Mouse (Mus musculus) heart, adult 2 months (tissue): Measurements from ENCODE around the gene Trpm8. TPM values are rescaled to one million over a fixed set of nuclear protein-coding genes. Genes with fewer than 3 reads are reported as not detected.

Experiments
- DNase-seq, 2 experiments: peaks; one replicate each; pipeline ENCODE4 v3.0.0; 2021
- H3K27ac ChIP-seq: fragments of 200-600 bp; 2 replicates; pipeline ENCODE4 v1.8.1; 2022
- H3K27me3 ChIP-seq: fragments of 200-500 bp; 2 replicates; pipeline ENCODE4 v1.6.1; 2012; ENCODE audit warnings: mild to moderate bottlenecking, low read length, inconsistent platforms, mixed read lengths; ENCODE audit not compliant: control insufficient read depth, insufficient read depth
- H3K36me3 ChIP-seq: fragments of 200-500 bp; 2 replicates; pipeline ENCODE4 v1.6.1; 2012; ENCODE audit warnings: low read length, inconsistent platforms; ENCODE audit not compliant: control insufficient read depth, insufficient read depth
- H3K4me1 ChIP-seq: fragments of 200-500 bp; 2 replicates; pipeline ENCODE4 v1.6.1; 2011; ENCODE audit warnings: low read length; ENCODE audit not compliant: control insufficient read depth, insufficient read depth
- H3K4me3 ChIP-seq: fragments of 200-600 bp; 2 replicates; pipeline ENCODE4 v1.8.1; 2022
- H3K79me2 ChIP-seq: fragments of 200-500 bp; replicated peaks from 2 replicates; pipeline ENCODE4 v1.6.1; 2012; ENCODE audit warnings: mild to moderate bottlenecking, inconsistent platforms, low read length, moderate library complexity, mixed read lengths; ENCODE audit not compliant: control insufficient read depth, insufficient read depth
- H3K9ac ChIP-seq: fragments of 200-500 bp; 2 replicates; pipeline ENCODE4 v1.6.1; 2012; ENCODE audit warnings: low read depth, mild to moderate bottlenecking, control low read depth, inconsistent platforms, low read length, mixed read lengths
- CTCF ChIP-seq: fragments of 200-600 bp; IDR thresholded peaks from 2 replicates; pipeline ENCODE4 v1.8.1; 2022; ENCODE audit warnings: antibody characterized with exemption, mild to moderate bottlenecking, moderate library complexity
- EP300 ChIP-seq: fragments of 200-500 bp; IDR thresholded peaks from 2 replicates; pipeline ENCODE4 v1.6.1; 2011; ENCODE audit warnings: low read depth, low read length, control low read depth; ENCODE audit not compliant: insufficient read depth
- POLR2A ChIP-seq: fragments of 200-500 bp; IDR thresholded peaks from 2 replicates; pipeline ENCODE4 v1.6.1; 2011; ENCODE audit warnings: mild to moderate bottlenecking, low read depth, low read length, control low read depth; ENCODE audit not compliant: insufficient read depth
- WGBS: fragments of 180-500 bp; shearing (Covaris S2); methylation state at CpG from one replicate; pipeline ENCODE4 v1.1.7; 2018; 5-methylcytosine and 5-hydroxymethylcytosine counted together
- intact Hi-C: fragments of 180-260 bp; cut with DNase I; formaldehyde crosslinking; loops from one replicate; pipeline ENCODE4 v1.15.1; 2025
- long read RNA-seq: library from polyadenylated mRNA; stranded (forward); transcript quantifications from one replicate; pipeline ENCODE4 v2.0.0, GENCODE M21; 2021
- polyA plus RNA-seq: library from polyadenylated mRNA; depleted of rRNA; stranded (reverse); fragments of >200 nt; gene quantifications from 2 replicates; pipeline ENCODE4 v1.2.3, GENCODE M21; 2012; rRNA removed
- total RNA-seq, 2 experiments: library from RNA; stranded (reverse); gene quantifications; 2 replicates each; pipeline ENCODE4 v1.2.3; 2021

The Trpm8 gene
- total RNA-seq (not detected), polyA plus RNA-seq (not detected in 2 replicates)
- long read RNA-seq = 0 reads

- no peaks in the 10 kb centered on the region for H3K27me3 ChIP-seq
- no peak for TF ChIP-seq EP300
- TF ChIP-seq CTCF = peak; percentile 93
- no peak for TF ChIP-seq POLR2A
- H3K36me3 ChIP-seq = peaks cover 7% of the 10 kb centered on the region
- DNase-seq = peak; percentile 100
- H3K79me2 ChIP-seq = peaks cover 2% of the 10 kb centered on the region
- intact Hi-C loops = no loop called here
- H3K4me3 ChIP-seq = peak within 1 kb of the TSS; percentile 57
- peak within 1 kb of the TSS; percentile 63 for H3K9ac ChIP-seq
- under 1% methylated on average over 50 of the region's 50 CpGs for WGBS
- H3K27ac ChIP-seq = peak within 1 kb of the TSS; percentile 48
- peaks cover 7% of the 10 kb centered on the region for H3K4me1 ChIP-seq
Measured at GRCm38 (mm10) chr1:88277098-88277817, at the start of gene Trpm8, which contains the start of gene Hjurp. Gene Trpm8, plus strand, starts transcription at chr1:88277661. Gene Hjurp, minus strand, starts transcription at chr1:88277633.

DNA sequence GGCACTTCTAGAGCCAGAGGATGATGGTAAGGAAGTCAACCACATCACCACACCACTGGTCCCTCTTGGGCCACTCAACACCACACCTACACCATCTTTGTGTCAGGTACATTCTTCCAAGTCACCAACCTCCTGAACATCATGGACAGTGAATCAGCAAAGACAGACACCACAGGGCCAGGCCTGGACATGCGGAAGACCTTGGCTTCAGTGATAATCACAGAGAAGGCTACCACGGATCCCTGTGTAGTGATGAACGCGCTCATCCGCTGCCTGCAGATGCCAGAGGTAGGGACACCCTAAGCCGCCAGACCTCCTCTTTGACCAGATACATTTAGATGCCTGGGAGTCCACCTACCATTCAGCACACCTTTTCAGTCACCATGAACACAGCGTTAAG lies 49.3 kb upstream of the Trpm8 start:
- peak; percentile 18 to 28 for DNase-seq
- H3K9ac ChIP-seq = no peak overlapping the region
- H3K4me1 ChIP-seq = no peaks in the 10 kb centered on the region
- no peak overlapping the region for H3K4me3 ChIP-seq
- TF ChIP-seq CTCF (no peak), EP300 (no peak), POLR2A (no peak)
- no peaks in the 10 kb centered on the region for H3K36me3 ChIP-seq
- H3K27me3 ChIP-seq = no peaks in the 10 kb centered on the region
- 66% methylated on average over 7 of the region's 7 CpGs for WGBS
- H3K79me2 ChIP-seq = no peaks in the 10 kb centered on the region
- H3K27ac ChIP-seq = no peak overlapping the region
- intact Hi-C loops = no loop called here

- H3K9ac ChIP-seq = no peak overlapping the region
- intact Hi-C loops = no loop called here
- peak in 1 of 2 experiments; percentile 22 for DNase-seq
- no peak overlapping the region for H3K4me3 ChIP-seq
- no peaks in the 10 kb centered on the region for H3K36me3 ChIP-seq
- WGBS = 66% methylated on average over 3 of the region's 3 CpGs
- H3K4me1 ChIP-seq = no peaks in the 10 kb centered on the region
- H3K27me3 ChIP-seq = no peaks in the 10 kb centered on the region
- H3K79me2 ChIP-seq = no peaks in the 10 kb centered on the region
- TF ChIP-seq CTCF = no peak
- no peak for TF ChIP-seq EP300
- no peak for TF ChIP-seq POLR2A
- no peak overlapping the region for H3K27ac ChIP-seq
Measured at GRCm38 (mm10) chr1:88229566-88229965, 47.9 kb upstream of the Trpm8 start.

- Histone ChIP-seq H3K4me1 (no peaks in the 10 kb centered on the region), H3K9ac (no peak overlapping the region), H3K79me2 (no peaks in the 10 kb centered on the region), H3K36me3 (no peaks in the 10 kb centered on the region), H3K27me3 (no peaks in the 10 kb centered on the region), H3K4me3 (no peak overlapping the region), H3K27ac (no peak overlapping the region)
- intact Hi-C loops = no loop called here
- TF ChIP-seq POLR2A (no peak), CTCF (no peak), EP300 (no peak)
- DNase-seq = peak; percentile 23 to 33
- WGBS = 75% methylated on average over 5 of the region's 5 CpGs
Measured at GRCm38 (mm10) chr1:88229986-88230385, 47.5 kb upstream of the Trpm8 start.

GRCm38 (mm10) chr1:88230421-88230820 lies 47.0 kb upstream of the Trpm8 start:
- 69% methylated on average over 7 of the region's 7 CpGs for WGBS
- H3K27me3 ChIP-seq = no peaks in the 10 kb centered on the region
- H3K79me2 ChIP-seq = no peaks in the 10 kb centered on the region
- H3K9ac ChIP-seq = no peak overlapping the region
- intact Hi-C loops = no loop called here
- no peaks in the 10 kb centered on the region for H3K36me3 ChIP-seq
- no peak for TF ChIP-seq CTCF
- H3K27ac ChIP-seq = no peak overlapping the region
- peak in 1 of 2 experiments; percentile 8 for DNase-seq
- H3K4me1 ChIP-seq = no peaks in the 10 kb centered on the region
- no peak overlapping the region for H3K4me3 ChIP-seq

DNA sequence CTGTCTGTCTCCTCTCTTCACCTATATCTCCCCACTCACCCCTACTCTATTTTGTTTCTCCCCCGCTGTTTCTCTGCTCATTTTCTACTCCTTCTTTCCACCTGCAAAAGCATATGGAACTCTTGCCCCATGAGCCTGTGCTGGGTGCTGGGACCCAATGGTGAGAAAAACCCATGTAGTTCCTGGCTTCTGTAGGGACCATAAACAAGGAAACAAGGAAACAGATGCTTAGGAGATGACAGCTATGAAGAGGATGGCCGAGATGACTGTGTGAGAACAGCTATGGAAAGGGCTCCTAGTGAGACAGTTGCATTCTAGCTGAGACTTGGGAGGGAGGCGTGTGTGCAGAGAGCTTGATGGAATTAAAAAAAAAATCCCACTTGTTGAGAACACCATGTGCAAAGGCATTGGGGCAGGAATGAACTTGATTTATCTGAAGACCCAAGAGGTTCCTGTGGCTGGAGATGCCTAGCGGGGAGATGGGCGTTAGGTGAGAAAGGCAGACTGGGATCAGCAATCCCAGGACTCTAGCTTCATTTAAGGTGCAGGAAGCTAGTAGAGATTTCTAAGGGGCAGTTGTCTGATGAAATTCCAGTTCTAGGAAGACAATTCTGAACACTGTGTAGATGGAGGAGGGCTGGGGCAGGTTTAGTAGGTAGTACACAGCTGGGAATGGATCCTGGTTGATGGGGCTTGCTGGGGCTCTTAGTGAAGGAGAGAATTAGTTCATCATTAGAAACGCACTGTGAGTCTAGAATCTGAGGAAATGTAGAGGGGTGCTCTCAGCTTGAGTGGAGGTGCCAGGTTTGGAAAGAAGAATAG lies 46.3 kb upstream of the Trpm8 start:
- WGBS = 66% methylated on average over 6 of the region's 6 CpGs
- TF ChIP-seq CTCF (no peak), POLR2A (no peak), EP300 (no peak)
- Histone ChIP-seq H3K79me2 (no peaks in the 10 kb centered on the region), H3K27ac (no peak overlapping the region), H3K4me1 (no peaks in the 10 kb centered on the region), H3K4me3 (no peak overlapping the region), H3K9ac (no peak overlapping the region), H3K27me3 (no peaks in the 10 kb centered on the region), H3K36me3 (no peaks in the 10 kb centered on the region)
- intact Hi-C loops = no loop called here
- DNase-seq = peak in 1 of 2 experiments; percentile 10
